ENCODE assay signal across 13 mouse cellular contexts in genomic region chr4:155282231-155282630, GRCm38 (mm10). TPM values are rescaled to one million over a fixed set of nuclear protein-coding genes. Genes with fewer than 3 reads are reported as not detected.
DNase-seq lines count a peak whose midpoint lies in the region; ATAC-seq and TF ChIP-seq lines count a peak whose summit lies in the region.
"Had no signal": no experiment of that assay in that cellular context is flagged by ENCODE, and none has a peak within 500 bp of the region (broad histone marks: within the 10 kb centered on the region; RNA-seq: fewer than 3 reads in every experiment).

No protein-coding gene starts in this region.

- H3K4me2 ChIP-seq in heart, embryonic 15.5 days = no peak overlapping the region
- H3K4me2 ChIP-seq in lung, embryonic 14.5 days = peak overlapping the region; percentile 49; the same call in 1 of the 2 replicates
- H3K4me2 ChIP-seq in embryonic facial prominence, embryonic 12.5 days (replicated peaks) = no peak overlapping the region
- H3K4me2 ChIP-seq in limb, embryonic 14.5 days (replicated peaks; ENCODE audit: low read depth, low read length, severe bottlenecking) = peak overlapping the region; percentile 49
- H3K4me2 ChIP-seq: heart, embryonic 11.5 days had no signal

- H3K9me3 ChIP-seq in heart, embryonic 15.5 days (replicated peaks) = no peaks in the 10 kb centered on the region
- H3K9me3 ChIP-seq in lung, embryonic 14.5 days (ENCODE audit: low read depth, low read length) = no peaks in the 10 kb centered on the region
- no peaks in the 10 kb centered on the region for H3K9me3 ChIP-seq in embryonic facial prominence, embryonic 12.5 days
- no peaks in the 10 kb centered on the region for H3K9me3 ChIP-seq in limb, embryonic 14.5 days (ENCODE audit: control insufficient read depth, low read length)

- TF ChIP-seq POLR2A in heart, adult 2 months (IDR thresholded peaks at IDR 0.05; ENCODE audit: insufficient read depth, low read depth, low read length) = no peak
- no peak for TF ChIP-seq POLR2A in lung, adult 2 months (IDR thresholded peaks at IDR 0.05; ENCODE audit: borderline replicate concordance, extremely low read depth, low read depth, low read length)
- no peak for TF ChIP-seq POLR2A in limb, embryonic 14.5 days (IDR thresholded peaks at IDR 0.05; ENCODE audit: borderline replicate concordance, extremely low read depth, insufficient read depth, insufficient read length)

- DNase-seq in heart, adult 2 months = no peak
- peak; percentile 31 for DNase-seq in lung, embryonic 14.5 days
- no peak for DNase-seq in lung, adult 2 months
- no peak for DNase-seq in limb, embryonic 14.5 days (ENCODE audit: low spot score)
- DNase-seq in urinary bladder, adult 18-20 months (ENCODE audit: low spot score in 2 of 2) = no peak
- DNase-seq in natural killer cell, adult 2 months (ENCODE audit: low spot score in 2 of 2) = no peak
- DNase-seq: cerebellum, adult 9-10 months; lung, adult 18-20 months; thymus, postnatal 25 days had no signal

- H3K27me3 ChIP-seq in heart, embryonic 15.5 days = 0 out of 2 replicates have a peak, but pooled peaks cover 5% of the 10 kb centered on the region
- no peaks in the 10 kb centered on the region for H3K27me3 ChIP-seq in heart, adult 2 months (ENCODE audit: control insufficient read depth, insufficient read depth, low read length)
- H3K27me3 ChIP-seq in lung, embryonic 14.5 days (ENCODE audit: insufficient read depth, low read length) = no peaks in the 10 kb centered on the region
- H3K27me3 ChIP-seq in embryonic facial prominence, embryonic 12.5 days = no peaks in the 10 kb centered on the region
- no peaks in the 10 kb centered on the region for H3K27me3 ChIP-seq in limb, embryonic 14.5 days (ENCODE audit: control insufficient read depth, insufficient read depth, low read length)

- no peak overlapping the region for H3K4me3 ChIP-seq in heart, embryonic 15.5 days
- no peak overlapping the region for H3K4me3 ChIP-seq in heart, adult 2 months
- no peak overlapping the region for H3K4me3 ChIP-seq in lung, embryonic 14.5 days (ENCODE audit: low read depth, low read length)
- H3K4me3 ChIP-seq in lung, adult 2 months (replicated peaks; ENCODE audit: extremely low read depth, low read depth, low read length) = no peak overlapping the region
- H3K4me3 ChIP-seq in embryonic facial prominence, embryonic 12.5 days = no peak overlapping the region
- H3K4me3 ChIP-seq in limb, embryonic 14.5 days (replicated peaks; ENCODE audit: low read length) = no peak overlapping the region
- H3K4me3 ChIP-seq: erythroblast, embryonic 14.5 days had no signal

- peaks cover 39% of the 10 kb centered on the region for H3K4me1 ChIP-seq in heart, embryonic 15.5 days (replicated peaks)
- H3K4me1 ChIP-seq in heart, adult 2 months (ENCODE audit: control insufficient read depth, insufficient read depth, low read length) = peaks cover 5% of the 10 kb centered on the region
- peaks cover 13% of the 10 kb centered on the region for H3K4me1 ChIP-seq in lung, embryonic 14.5 days (ENCODE audit: insufficient read depth)
- no peaks in the 10 kb centered on the region; the same call in 1 of the 2 replicates for H3K4me1 ChIP-seq in lung, adult 2 months (ENCODE audit: control insufficient read depth, insufficient read depth, low read length)
- peaks cover 70% of the 10 kb centered on the region for H3K4me1 ChIP-seq in embryonic facial prominence, embryonic 12.5 days
- H3K4me1 ChIP-seq in limb, embryonic 14.5 days (ENCODE audit: control insufficient read depth, insufficient read depth, low read length) = peaks cover 58% of the 10 kb centered on the region

- H3K27ac ChIP-seq in heart, embryonic 15.5 days = peak overlapping the region; percentile 46; the same call in 1 of the 2 replicates
- H3K27ac ChIP-seq in heart, adult 2 months = no peak overlapping the region
- peak overlapping the region; percentile 92 for H3K27ac ChIP-seq in lung, embryonic 14.5 days (ENCODE audit: low read depth)
- H3K27ac ChIP-seq in embryonic facial prominence, embryonic 12.5 days = peak overlapping the region; percentile 97
- peak overlapping the region; percentile 99 for H3K27ac ChIP-seq in limb, embryonic 14.5 days (replicated peaks; ENCODE audit: low read depth, low read length)

- TF ChIP-seq EP300 in heart, adult 2 months (IDR thresholded peaks at IDR 0.05; ENCODE audit: insufficient read depth, low read depth, low read length) = no peak

- intact Hi-C loops in heart, adult 2 months (cut with DNase I) = no loop called here

- H3K9ac ChIP-seq in heart, embryonic 15.5 days = no peak overlapping the region
- H3K9ac ChIP-seq in heart, adult 2 months (ENCODE audit: low read depth, low read length) = no peak overlapping the region
- H3K9ac ChIP-seq in lung, embryonic 14.5 days = no peak overlapping the region
- H3K9ac ChIP-seq in embryonic facial prominence, embryonic 12.5 days = no peak overlapping the region
- H3K9ac ChIP-seq in limb, embryonic 14.5 days (ENCODE audit: low read depth, low read length, severe bottlenecking) = no peak overlapping the region

- no peaks in the 10 kb centered on the region for H3K79me2 ChIP-seq in heart, adult 2 months (replicated peaks; ENCODE audit: control insufficient read depth, insufficient read depth, low read length)

- no peaks in the 10 kb centered on the region for H3K36me3 ChIP-seq in heart, embryonic 15.5 days
- H3K36me3 ChIP-seq in heart, adult 2 months (ENCODE audit: control insufficient read depth, insufficient read depth, low read length) = no peaks in the 10 kb centered on the region
- H3K36me3 ChIP-seq in lung, embryonic 14.5 days (ENCODE audit: insufficient read depth) = no peaks in the 10 kb centered on the region
- no peaks in the 10 kb centered on the region for H3K36me3 ChIP-seq in embryonic facial prominence, embryonic 12.5 days
- no peaks in the 10 kb centered on the region for H3K36me3 ChIP-seq in limb, embryonic 14.5 days (ENCODE audit: control insufficient read depth, insufficient read depth, low read length)

- TF ChIP-seq CTCF in heart, adult 2 months (IDR thresholded peaks at IDR 0.05) = no peak
- no peak for TF ChIP-seq CTCF in lung, embryonic 14.5 days (IDR thresholded peaks at IDR 0.05; ENCODE audit: low read depth)
- TF ChIP-seq CTCF in lung, adult 2 months (IDR thresholded peaks at IDR 0.05; ENCODE audit: insufficient read depth, low read length) = no peak

- no peak for ATAC-seq in heart, embryonic 15.5 days (replicated peaks; ENCODE audit: insufficient number of reproducible peaks, insufficient read depth, low FRiP score, low read depth)
- ATAC-seq in lung, embryonic 14.5 days (ENCODE audit: insufficient read depth) = no peak
- ATAC-seq in embryonic facial prominence, embryonic 12.5 days (ENCODE audit: insufficient number of reproducible peaks, insufficient read depth, low FRiP score, low TSS enrichment) = 0 out of 2 replicates have a peak, but pooled peaks have one; percentile 16
- ATAC-seq in limb, embryonic 14.5 days (ENCODE audit: low FRiP score, low read depth) = peak; percentile 2; the same call in 1 of the 2 replicates

- WGBS in heart, embryonic 15.5 days = 38% methylated on average over 6 of the region's 6 CpGs
- WGBS in heart, adult 2 months = 38% methylated on average over 6 of the region's 6 CpGs
- WGBS in lung, embryonic 14.5 days = 21% methylated on average over 6 of the region's 6 CpGs
- WGBS in lung, adult 2 months = 59% methylated on average over 6 of the region's 6 CpGs
- 14% methylated on average over 6 of the region's 6 CpGs for WGBS in embryonic facial prominence, embryonic 12.5 days
- whole genome bisulfite sequencing in limb, embryonic 14.5 days = 16% methylated on average over 6 of the region's 6 CpGs

RNA-seq across cellular contexts. Expression of gene Faap20, which starts 32.6 kb away (rescaled TPM):
- 64.7 and 67.7 TPM in 2 replicates for polyA plus RNA-seq in heart, embryonic 15.5 days (2015; fragmentation: Nextera tagmentation; extraction: Ambion mirVana)
- 10 to 100 TPM; 14.4 to 16.7 TPM for total RNA-seq in heart, adult 2 months (2021)
- polyA plus RNA-seq in heart, adult 2 months (2012; rRNA removed) = 26.7 and 30.3 TPM in 2 replicates
- 81.2 and 83.9 TPM in 2 replicates for polyA plus RNA-seq in lung, embryonic 14.5 days (2014; fragmentation: Nextera tagmentation; extraction: Ambion mirVana)
- 56.7 and 59.3 TPM in 2 replicates for polyA plus RNA-seq in lung, adult 2 months (2012; rRNA removed)
- 85.1 and 87.4 TPM in 2 replicates for polyA plus RNA-seq in embryonic facial prominence, embryonic 12.5 days (2016; fragmentation: Nextera tagmentation; extraction: Ambion mirVana)
- 64.6 and 85.1 TPM in 2 replicates for polyA plus RNA-seq in limb, embryonic 14.5 days (2012; rRNA removed)
- 72.5 and 84.8 TPM in 2 replicates for polyA plus RNA-seq in limb, embryonic 14.5 days (2014; fragmentation: Nextera tagmentation; extraction: Ambion mirVana)

RNA-seq across cellular contexts. Expression of gene Ski, which starts 59.8 kb away (rescaled TPM):
- 11.0 and 13.6 TPM in 2 replicates for polyA plus RNA-seq in heart, embryonic 15.5 days (2015; fragmentation: Nextera tagmentation; extraction: Ambion mirVana)
- 10 to 100 TPM; 56.7 to 56.8 TPM for total RNA-seq in heart, adult 2 months (2021)
- polyA plus RNA-seq in heart, adult 2 months (2012; rRNA removed) = 34.9 and 46.0 TPM in 2 replicates
- 23.7 and 25.8 TPM in 2 replicates for polyA plus RNA-seq in lung, embryonic 14.5 days (2014; fragmentation: Nextera tagmentation; extraction: Ambion mirVana)
- polyA plus RNA-seq in lung, adult 2 months (2012; rRNA removed) = 105 and 115 TPM in 2 replicates
- polyA plus RNA-seq in embryonic facial prominence, embryonic 12.5 days (2016; fragmentation: Nextera tagmentation; extraction: Ambion mirVana) = 16.8 and 17.7 TPM in 2 replicates
- polyA plus RNA-seq in limb, embryonic 14.5 days (2012; rRNA removed) = 88.7 and 109 TPM in 2 replicates
- polyA plus RNA-seq in limb, embryonic 14.5 days (2014; fragmentation: Nextera tagmentation; extraction: Ambion mirVana) = 44.0 and 47.5 TPM in 2 replicates

Comparison
In these comparisons a context has a peak if more than half of its experiments do, and no peak if none do; other contexts are left out.
1. ATAC-seq: peak in embryonic facial prominence, embryonic 12.5 days (single experiment) and limb, embryonic 14.5 days (single experiment); none in heart, embryonic 15.5 days (single experiment) and lung, embryonic 14.5 days (single experiment).
2. H3K4me2 ChIP-seq: peak in lung, embryonic 14.5 days (single experiment) and limb, embryonic 14.5 days (single experiment); none in heart, embryonic 15.5 days (single experiment) and embryonic facial prominence, embryonic 12.5 days (single experiment).